Mouse (Mus musculus) hindbrain, embryonic 13.5 days (tissue): ENCODE measurements around the gene Snrk. TPM values are rescaled to one million over a fixed set of nuclear protein-coding genes. Genes with fewer than 3 reads are reported as not detected.

Experiments
- polyA plus RNA-seq: library from polyadenylated mRNA; unstranded; fragments of >200 nt; fragmentation: Nextera tagmentation; extraction: Ambion mirVana; gene quantifications from 2 replicates; pipeline ENCODE4 v1.2.1, GENCODE M21; 2015

The Snrk gene
- polyA plus RNA-seq, 1 experiment from 2014 or later: 56.2 TPM

Other genes starting within 250 kb of the Snrk start
- 2.1 and 2.5 TPM in 2 replicates for gene Ackr2, start 218.9 kb upstream of the Snrk start, polyA plus RNA-seq
- not detected in 2 replicates for gene Cyp8b1, start 201.0 kb upstream of the Snrk start, polyA plus RNA-seq
- gene Fam198a, start 166.3 kb upstream of the Snrk start, polyA plus RNA-seq: 2.1 and 2.5 TPM in 2 replicates
- 23.4 and 25.2 TPM in 2 replicates for gene Pomgnt2, start 120.2 kb upstream of the Snrk start, polyA plus RNA-seq
- 48.7 and 49.7 TPM in 2 replicates for gene Ano10, start 177.2 kb downstream of the Snrk start, polyA plus RNA-seq
- gene Abhd5, start 234.3 kb downstream of the Snrk start, polyA plus RNA-seq: 21.2 and 21.5 TPM in 2 replicates